Mouse (Mus musculus): ENCODE data around the gene Klhdc8b.

The Klhdc8b gene

DNA sequence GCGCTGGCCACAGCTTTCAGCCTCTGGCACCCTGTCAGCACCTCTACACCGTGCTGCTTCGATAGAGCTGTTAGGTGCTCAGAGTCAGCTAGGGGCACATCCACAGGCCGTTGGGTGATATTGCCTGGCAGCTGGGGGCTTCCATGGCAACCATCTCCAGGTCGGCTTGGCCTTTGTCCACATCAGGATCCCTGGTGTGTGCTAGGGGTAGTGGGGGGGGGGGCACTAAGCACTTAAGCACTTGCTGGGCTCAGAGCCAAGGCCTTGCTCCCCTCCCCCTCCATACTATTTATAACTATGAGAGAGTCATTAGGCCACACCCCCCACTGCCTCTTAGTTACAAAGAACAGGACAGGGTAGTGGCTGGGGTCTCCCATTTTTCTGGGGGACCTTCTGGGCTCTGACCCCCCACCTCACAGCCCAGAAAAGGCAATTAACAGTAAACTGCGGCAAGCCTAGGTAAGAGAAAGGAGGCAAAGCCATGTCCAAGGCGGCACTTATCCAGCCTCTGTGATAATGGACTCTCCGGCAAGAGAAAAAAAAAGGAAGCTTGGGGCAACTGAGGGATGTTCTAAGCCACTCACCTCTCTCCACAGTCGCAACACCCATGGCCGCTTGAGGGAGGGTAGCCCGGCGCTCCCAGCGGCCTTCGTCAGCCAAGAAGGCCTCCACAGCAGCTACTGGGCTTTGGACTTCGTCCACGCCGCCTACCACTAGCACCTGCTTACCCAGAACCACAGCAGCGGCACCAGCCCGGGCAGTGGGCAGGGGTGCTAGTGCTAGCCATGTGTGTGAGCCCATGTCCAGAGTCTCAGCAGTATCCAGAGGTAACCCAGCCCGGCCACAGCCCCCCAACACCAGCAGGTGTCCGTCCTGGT is 10.8 kb downstream of the Klhdc8b start:
- DNase-seq: no peak

DNA sequence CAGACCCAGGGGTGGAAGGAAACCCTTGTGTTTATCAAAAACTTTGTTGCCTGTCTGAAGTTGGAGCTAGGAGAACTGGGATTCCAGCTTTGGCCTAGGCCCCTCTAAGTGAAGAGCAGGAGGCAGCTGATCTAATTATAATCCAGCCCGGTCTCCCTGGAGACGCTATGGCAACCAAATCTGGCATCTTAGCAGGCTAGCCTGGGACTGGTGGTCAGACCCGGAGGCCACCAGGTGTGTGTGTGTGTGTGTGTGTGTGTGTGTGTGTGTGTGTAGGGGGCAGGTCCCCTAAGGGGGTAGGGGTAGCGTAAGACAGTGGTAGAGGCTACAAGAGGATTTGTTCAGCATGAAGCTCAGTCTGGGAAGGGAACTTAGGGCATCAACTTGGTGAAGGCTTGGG is 11.5 kb downstream of the Klhdc8b start:
- DNase-seq: no peak

- DNase-seq: peak in 1 of 2 experiments; percentile 23
These were observed 16.3 kb downstream of the Klhdc8b start for GRCm38 (mm10) chr9:108445125-108445524.

DNA sequence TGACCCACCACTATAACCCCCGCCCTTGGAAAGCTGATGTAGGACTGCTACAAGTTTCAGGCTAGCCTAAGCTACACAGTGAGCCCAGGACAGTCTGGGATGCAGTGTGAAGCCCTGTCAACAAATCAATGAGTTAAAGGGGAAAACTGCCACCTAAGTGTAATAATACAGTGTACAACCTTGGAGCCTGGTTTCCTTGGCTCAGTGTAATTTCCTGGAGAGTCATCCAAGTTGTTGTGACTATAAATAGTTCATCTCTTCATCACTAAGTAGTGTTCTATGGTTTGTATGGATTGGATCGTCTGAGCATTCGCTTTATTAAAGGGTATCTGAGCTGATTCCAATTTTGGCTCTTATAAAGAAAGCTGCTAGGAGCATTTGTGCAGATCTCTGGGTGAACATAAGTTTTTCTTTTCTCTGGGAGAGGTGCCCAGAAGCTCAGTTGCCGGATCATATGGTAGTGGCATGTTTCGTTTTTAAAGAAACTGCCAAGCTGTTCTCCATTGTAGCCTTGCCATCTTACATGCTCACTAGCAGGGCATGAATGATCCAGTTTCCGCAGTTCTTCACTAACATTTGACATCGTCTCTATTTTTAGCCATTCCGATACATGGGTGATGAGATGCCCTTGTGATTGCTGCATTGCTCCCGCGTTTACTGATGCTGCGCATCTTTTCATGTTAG is 20.0 kb downstream of the Klhdc8b start:
- DNase-seq: no peak

- no peak for DNase-seq
These were observed 20.9 kb downstream of the Klhdc8b start for GRCm38 (mm10) chr9:108440485-108440884.

GRCm38 (mm10) chr9:108439176-108439575 is 22.2 kb downstream of the Klhdc8b start:
- DNase-seq: no peak

GRCm38 (mm10) chr9:108436182-108436581 is 25.2 kb downstream of the Klhdc8b start, which contains the start of gene BC048562:
BC048562 (plus strand) TSS chr9:108436482.
- no peak for DNase-seq

DNA sequence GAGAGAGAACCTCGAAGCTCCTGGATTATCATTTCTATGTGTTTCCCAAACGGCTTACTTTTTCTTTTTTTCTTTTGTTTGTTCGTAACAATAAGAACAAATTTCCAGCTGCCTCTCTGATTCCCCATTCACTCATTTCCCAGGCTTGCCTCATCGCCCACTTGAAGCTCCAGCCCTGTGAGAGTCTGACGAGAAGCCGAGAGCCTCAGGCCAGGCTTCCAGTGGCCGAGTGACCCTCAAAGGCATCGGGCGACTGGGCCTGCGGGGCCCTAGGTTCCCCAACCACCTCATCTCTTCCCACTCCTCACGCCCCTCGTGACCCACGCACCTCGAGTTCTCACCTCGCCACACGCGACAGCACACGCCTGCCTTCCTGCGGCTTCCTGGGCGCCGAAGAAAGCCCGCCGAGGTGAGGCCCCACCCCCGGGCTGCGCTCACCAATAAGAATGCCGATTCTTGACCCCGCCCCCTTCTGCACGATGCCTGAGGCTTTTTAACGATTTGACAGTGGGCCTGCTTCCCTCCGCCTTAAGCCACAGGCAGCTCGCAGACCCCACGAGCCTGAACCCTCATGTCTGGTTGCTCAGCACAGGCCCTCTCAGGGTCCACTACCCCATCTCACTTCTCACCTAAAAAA is 29.8 kb downstream of the Klhdc8b start:
- DNase-seq: no peak

- no peak for DNase-seq
These were observed 33.0 kb downstream of the Klhdc8b start, which contains the start of gene Ccdc36 for GRCm38 (mm10) chr9:108428384-108428783. Ccdc36 (minus strand) TSS chr9:108428484.

GRCm38 (mm10) chr9:108412221-108412620 is 49.2 kb downstream of the Klhdc8b start:
- DNase-seq: peak in 1 of 2 experiments; percentile 7

DNA sequence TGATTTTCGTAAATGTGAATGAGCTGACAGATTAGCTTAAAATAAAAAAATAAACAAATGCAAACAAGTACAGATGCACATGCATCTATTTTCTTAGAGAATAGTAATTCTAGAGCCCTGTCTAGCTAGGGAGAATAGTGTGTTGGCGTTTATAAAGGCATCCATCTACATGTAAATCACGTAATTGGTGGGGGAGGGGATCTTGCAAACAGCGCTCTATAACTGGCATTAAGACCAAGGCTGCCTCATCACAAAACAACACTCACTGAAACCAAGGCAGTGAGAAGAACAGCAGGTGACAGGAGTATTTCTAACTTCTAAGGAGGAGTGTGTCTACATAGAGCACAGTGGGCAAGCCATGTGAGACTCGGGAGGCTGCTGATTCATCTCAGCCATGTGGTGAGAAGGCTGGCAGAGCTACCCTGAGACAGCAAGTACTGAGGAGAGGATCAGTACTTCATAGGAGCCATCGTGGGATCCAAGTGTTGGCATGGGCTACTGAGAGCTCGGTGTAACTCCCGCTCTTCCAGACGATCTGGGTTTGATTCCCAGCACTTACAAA is 49.9 kb downstream of the Klhdc8b start:
- no peak for DNase-seq

- DNase-seq: no peak
These were observed 51.8 kb downstream of the Klhdc8b start for GRCm38 (mm10) chr9:108409535-108409934.

GRCm38 (mm10) chr9:108404451-108404850 is 56.9 kb downstream of the Klhdc8b start:
- DNase-seq: no peak

GRCm38 (mm10) chr9:108403081-108403480 is 58.3 kb downstream of the Klhdc8b start:
- DNase-seq: no peak

DNA sequence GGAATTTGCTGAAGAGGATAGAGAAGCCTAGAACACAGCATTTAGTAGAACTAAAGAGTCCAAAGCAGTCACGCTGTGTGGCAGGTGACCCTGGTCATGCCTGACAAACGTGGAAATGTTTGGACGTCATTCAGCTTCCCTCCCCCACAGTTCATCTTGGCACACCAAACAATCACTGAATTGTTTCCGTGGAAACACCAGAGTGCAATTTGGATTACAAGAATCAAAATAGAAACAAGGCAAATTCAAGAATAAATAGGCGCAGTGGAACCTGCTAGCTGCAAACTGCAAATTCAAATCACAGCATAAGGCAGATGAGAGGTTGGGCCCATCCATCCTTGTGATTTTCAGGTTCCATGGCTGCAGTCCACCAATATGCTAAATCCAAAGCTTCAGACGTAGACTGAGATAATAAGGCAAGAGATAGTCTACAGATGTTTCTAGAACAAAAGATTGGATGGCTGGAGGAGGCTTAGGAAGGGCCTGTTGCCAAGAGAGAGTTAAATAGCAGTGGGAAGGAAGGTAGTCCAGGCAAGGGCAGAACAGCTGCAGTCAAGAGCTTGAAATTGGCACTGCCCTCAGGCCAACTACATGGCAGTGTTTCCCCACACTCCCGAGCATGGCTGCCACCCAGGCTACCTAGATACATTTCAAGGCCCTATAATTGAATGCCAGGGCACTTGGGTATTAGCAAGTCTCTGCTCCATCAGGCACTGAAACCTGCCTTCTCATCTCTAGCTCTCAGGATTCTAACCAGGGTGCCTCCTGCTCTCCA is 60.0 kb downstream of the Klhdc8b start:
- no peak for DNase-seq

DNA sequence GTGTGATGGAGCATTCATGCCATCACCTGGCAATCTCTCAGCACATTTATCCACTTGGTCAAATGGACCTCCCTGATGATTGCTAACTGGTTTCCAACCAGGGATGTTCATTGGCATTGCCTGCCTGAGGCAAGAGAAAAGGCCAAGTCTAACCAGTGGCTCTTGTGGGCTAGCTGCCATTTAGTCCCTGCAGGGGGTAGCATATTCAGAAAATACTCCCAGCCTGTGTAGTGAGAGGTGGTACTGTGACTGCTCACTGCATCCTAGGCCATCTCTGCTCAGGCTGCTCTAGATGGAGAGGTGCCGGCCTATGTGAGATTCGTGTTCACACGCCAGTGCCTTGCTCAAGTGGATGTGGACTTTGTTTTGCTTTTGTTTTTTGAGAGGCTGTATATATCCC is 63.1 kb downstream of the Klhdc8b start:
- DNase-seq: no peak

All from thymus, postnatal 36 days (tissue).